Mouse (Mus musculus) midbrain, embryonic 16.5 days (tissue): ENCODE data around the gene Tdp1. TPM values are rescaled to one million over a fixed set of nuclear protein-coding genes. Genes with fewer than 3 reads are reported as not detected.

Experiments used
- ATAC-seq: fragments of 200-750 bp; cut with Nextera tagmentation; 2 replicates; pipeline ENCODE4 v1.8.0; 2017; ENCODE audit warnings: moderate TSS enrichment
- H3K27ac ChIP-seq: fragments of 300-500 bp; sonication (generic); 2 replicates; pipeline ENCODE4 v1.5.1; 2014; ENCODE audit warnings: mild to moderate bottlenecking, low read length, mixed read lengths
- H3K27me3 ChIP-seq: fragments of 300-500 bp; sonication (generic); 2 replicates; pipeline ENCODE4 v1.6.1; 2014; ENCODE audit warnings: low read depth, low read length, mixed read lengths; ENCODE audit not compliant: control insufficient read depth, insufficient read depth
- H3K36me3 ChIP-seq: fragments of 300-500 bp; sonication (generic); 2 replicates; pipeline ENCODE4 v1.6.1; 2014; ENCODE audit warnings: mild to moderate bottlenecking, low read length, moderate library complexity, mixed read lengths; ENCODE audit not compliant: control insufficient read depth, insufficient read depth
- H3K4me1 ChIP-seq: fragments of 300-500 bp; sonication (generic); 2 replicates; pipeline ENCODE4 v1.6.1; 2014; ENCODE audit warnings: mild to moderate bottlenecking, low read length, mixed read lengths; ENCODE audit not compliant: control insufficient read depth, insufficient read depth
- H3K4me2 ChIP-seq: fragments of 300-500 bp; sonication (generic); 2 replicates; pipeline ENCODE4 v1.6.1; 2014; ENCODE audit warnings: mild to moderate bottlenecking, low read length, mixed read lengths
- H3K4me3 ChIP-seq: fragments of 300-500 bp; sonication (generic); 2 replicates; pipeline ENCODE4 v1.5.1; 2014; ENCODE audit warnings: low read depth, mild to moderate bottlenecking, low read length, moderate library complexity, mixed read lengths
- H3K9ac ChIP-seq: fragments of 300-500 bp; sonication (generic); 2 replicates; pipeline ENCODE4 v1.6.1; 2014; ENCODE audit warnings: low read depth, low read length, mixed read lengths
- H3K9me3 ChIP-seq: fragments of 300-500 bp; sonication (generic); replicated peaks from 2 replicates; pipeline ENCODE4 v1.6.1; 2014; ENCODE audit warnings: mild to moderate bottlenecking, low read length, mixed read lengths; ENCODE audit not compliant: control insufficient read depth, poor library complexity, severe bottlenecking
- WGBS: fragments of 180-500 bp; shearing (Covaris S2); extraction: QIAGEN DNeasy Blood & Tissue Kit; methylation state at CpG from one replicate; pipeline ENCODE4 v1.1.7; 2014; 5-methylcytosine and 5-hydroxymethylcytosine counted together
- polyA plus RNA-seq: library from polyadenylated mRNA; unstranded; fragments of >200 nt; fragmentation: Nextera tagmentation; extraction: Ambion mirVana; gene quantifications from 2 replicates; pipeline ENCODE4 v1.2.1, GENCODE M21; 2015

Gene Tdp1
- polyA plus RNA-seq, 1 experiment from 2014 or later, result 49.6 TPM

DNA sequence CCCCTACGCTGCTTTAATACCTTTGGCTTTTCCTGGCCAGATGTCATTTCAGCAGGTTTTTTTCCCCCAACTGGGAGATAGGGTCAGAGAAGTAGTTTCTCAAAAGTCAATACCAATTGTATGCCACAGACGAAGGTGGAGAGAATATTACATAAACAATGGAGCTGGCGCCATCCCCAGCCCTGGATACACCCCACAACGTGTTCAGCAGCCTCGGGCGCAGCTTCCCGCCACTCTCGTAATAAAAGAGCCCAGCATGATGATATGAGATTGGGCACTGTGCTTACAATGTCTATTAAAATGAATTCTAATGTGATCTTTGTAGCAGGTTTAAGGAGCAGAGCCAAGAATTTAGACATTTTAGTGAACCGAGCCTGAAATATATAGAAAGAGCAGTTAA is 28.3 kb upstream of the Tdp1 start:
- H3K9me3 ChIP-seq, result no peaks in the 10 kb centered on the region
- H3K9ac ChIP-seq, result no peak overlapping the region
- H3K4me2 ChIP-seq, result no peak overlapping the region
- WGBS, result 46% methylated on average over 9 of the region's 9 CpGs
- H3K4me1 ChIP-seq, result peaks cover 14% of the 10 kb centered on the region
- H3K27ac ChIP-seq, result no peak overlapping the region
- no peaks in the 10 kb centered on the region for H3K27me3 ChIP-seq
- no peaks in the 10 kb centered on the region for H3K36me3 ChIP-seq
- no peak overlapping the region for H3K4me3 ChIP-seq
- ATAC-seq, result no peak

DNA sequence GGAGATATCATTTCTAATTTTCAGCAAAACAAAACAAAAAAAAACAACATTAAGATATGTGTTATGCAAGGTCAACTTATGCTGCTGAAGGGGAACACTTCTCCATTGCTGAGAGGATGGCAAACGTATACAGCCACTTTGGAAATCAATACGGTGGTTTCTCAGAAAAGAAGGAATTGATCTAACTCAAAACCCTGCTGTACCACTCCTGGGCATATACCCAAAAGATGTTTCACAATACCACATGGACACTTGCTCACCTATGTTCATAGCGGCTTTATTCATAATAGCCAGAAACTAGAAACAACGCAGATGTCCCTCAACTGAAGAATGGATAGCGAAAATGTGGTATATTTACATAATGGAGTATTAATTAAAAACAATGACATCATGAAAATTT is 25.7 kb upstream of the Tdp1 start:
- H3K4me3 ChIP-seq, result no peak overlapping the region
- H3K4me1 ChIP-seq, result peaks cover 11% of the 10 kb centered on the region
- H3K27me3 ChIP-seq, result no peaks in the 10 kb centered on the region
- ATAC-seq, result no peak
- H3K9ac ChIP-seq, result no peak overlapping the region
- 93% methylated on average over 5 of the region's 5 CpGs for WGBS
- no peaks in the 10 kb centered on the region for H3K9me3 ChIP-seq
- no peak overlapping the region for H3K27ac ChIP-seq
- H3K4me2 ChIP-seq, result no peak overlapping the region
- H3K36me3 ChIP-seq, result no peaks in the 10 kb centered on the region

DNA sequence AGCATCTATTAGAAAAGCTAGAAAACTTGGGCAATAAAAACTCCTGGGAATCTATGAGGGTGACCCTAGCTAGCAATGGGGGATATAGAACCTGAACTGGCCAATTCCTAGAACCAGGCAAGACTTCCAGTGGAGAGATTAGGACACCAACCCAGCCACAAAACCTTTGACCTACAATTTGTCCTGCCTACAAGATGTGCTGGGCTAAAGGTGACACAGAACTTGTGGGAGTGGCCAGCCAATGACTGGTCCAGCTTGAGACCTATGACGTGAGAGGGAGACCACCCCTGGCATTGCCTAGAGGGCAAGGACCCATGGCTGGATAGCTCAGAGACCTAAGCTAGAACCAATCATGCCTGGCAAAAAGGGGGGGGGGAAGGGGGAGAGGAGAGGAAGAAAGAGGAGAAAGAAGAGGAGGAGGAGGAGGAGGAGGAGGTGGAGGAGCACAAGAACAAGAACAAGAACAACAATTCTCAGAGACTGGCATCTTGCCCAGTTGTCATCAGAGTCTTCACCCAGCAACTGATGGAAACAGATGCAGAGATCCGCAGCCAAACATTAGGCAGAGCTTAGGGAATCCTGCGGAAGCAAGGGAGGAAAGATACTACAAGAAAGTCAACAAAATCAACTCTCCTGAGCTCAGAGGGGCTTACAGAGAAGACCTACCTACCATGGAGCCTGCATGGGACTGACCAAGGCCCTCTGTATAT is 24.8 kb upstream of the Tdp1 start:
- no peak overlapping the region for H3K27ac ChIP-seq
- H3K4me1 ChIP-seq, result peaks cover 7% of the 10 kb centered on the region
- H3K4me3 ChIP-seq, result no peak overlapping the region
- H3K4me2 ChIP-seq, result no peak overlapping the region
- no peaks in the 10 kb centered on the region for H3K36me3 ChIP-seq
- H3K9ac ChIP-seq, result no peak overlapping the region
- H3K9me3 ChIP-seq, result no peaks in the 10 kb centered on the region
- H3K27me3 ChIP-seq, result no peaks in the 10 kb centered on the region
- WGBS, result 81% methylated on average over 3 of the region's 3 CpGs
- ATAC-seq, result no peak

DNA sequence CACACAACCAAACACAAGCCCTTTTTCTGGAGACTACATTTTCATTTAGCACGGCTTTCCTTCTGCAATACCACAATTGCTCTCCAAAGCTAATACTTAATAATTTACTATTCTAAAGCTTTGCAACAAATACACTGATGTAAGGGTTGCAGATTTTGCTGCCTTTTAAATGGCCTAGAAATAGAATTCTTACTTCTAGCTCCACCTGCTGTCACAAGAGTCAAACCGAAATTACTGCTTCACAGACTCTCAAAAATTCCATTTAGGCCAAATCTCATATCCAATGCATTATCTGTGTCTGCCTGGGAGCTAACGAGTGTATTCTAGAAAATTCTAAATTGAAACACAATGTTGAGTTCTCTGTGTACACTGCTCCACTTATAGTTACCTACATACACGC is 23.3 kb upstream of the Tdp1 start:
- H3K27me3 ChIP-seq, result no peaks in the 10 kb centered on the region
- H3K4me3 ChIP-seq, result no peak overlapping the region
- H3K27ac ChIP-seq, result no peak overlapping the region
- H3K9ac ChIP-seq, result no peak overlapping the region
- 69% methylated on average over 4 of the region's 4 CpGs for WGBS
- ATAC-seq, result 0 out of 2 replicates have a peak, but pooled peaks have one; percentile 36
- H3K9me3 ChIP-seq, result no peaks in the 10 kb centered on the region
- no peaks in the 10 kb centered on the region for H3K36me3 ChIP-seq
- H3K4me1 ChIP-seq, result peaks cover 4% of the 10 kb centered on the region
- no peak overlapping the region for H3K4me2 ChIP-seq

DNA sequence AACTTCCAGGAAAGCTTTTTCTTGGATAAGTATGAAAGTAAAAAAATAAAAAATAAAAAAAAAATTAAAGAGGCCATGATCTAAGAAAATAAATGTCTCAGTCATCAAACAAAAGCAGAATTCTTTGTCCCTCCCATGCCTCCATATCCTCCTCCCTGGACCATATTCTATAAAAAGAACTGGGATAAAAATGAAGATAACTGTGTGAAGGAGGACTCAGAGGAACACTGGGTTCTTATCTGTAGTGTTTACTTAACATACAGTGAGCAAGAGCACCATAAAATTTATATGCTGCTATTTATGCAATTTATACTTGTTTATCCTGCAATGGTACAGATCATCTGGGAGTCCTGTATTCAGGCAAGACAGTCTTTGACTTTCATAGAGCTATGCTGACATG is 19.7 kb upstream of the Tdp1 start:
- no peak overlapping the region for H3K27ac ChIP-seq
- peaks cover 4% of the 10 kb centered on the region for H3K4me1 ChIP-seq
- H3K4me3 ChIP-seq, result no peak overlapping the region
- no peak for ATAC-seq
- no peak overlapping the region for H3K4me2 ChIP-seq
- no peaks in the 10 kb centered on the region for H3K27me3 ChIP-seq
- H3K9me3 ChIP-seq, result no peaks in the 10 kb centered on the region
- no peaks in the 10 kb centered on the region for H3K36me3 ChIP-seq
- no peak overlapping the region for H3K9ac ChIP-seq

DNA sequence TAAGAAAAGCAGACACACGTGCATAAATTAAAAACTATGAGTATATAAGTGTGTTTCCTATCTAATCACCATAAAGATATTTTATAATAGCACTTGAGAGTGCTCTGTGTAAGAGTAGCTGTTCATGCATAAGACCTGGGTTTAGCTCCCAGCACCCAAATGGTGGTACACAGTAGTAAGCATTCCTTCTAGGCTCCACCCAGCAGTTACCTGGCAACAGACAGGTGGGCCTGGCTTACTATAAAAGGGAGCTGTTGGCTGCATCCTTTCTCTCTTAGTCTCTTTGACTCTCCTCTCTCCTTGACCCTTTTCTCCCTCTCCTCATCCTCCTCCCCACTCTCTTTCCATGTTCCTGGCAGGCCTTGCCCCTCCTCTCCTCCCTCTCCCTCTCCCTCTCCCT is 15.5 kb upstream of the Tdp1 start:
- 0 out of 2 replicates have a peak, but pooled peaks cover 2% of the 10 kb centered on the region for H3K4me1 ChIP-seq
- no peaks in the 10 kb centered on the region for H3K9me3 ChIP-seq
- no peak overlapping the region for H3K9ac ChIP-seq
- H3K27me3 ChIP-seq, result no peaks in the 10 kb centered on the region
- no peaks in the 10 kb centered on the region for H3K36me3 ChIP-seq
- WGBS, result 82% methylated on average over 1 of the region's 1 CpGs
- no peak overlapping the region for H3K4me3 ChIP-seq
- no peak overlapping the region for H3K4me2 ChIP-seq
- H3K27ac ChIP-seq, result no peak overlapping the region
- no peak for ATAC-seq

DNA sequence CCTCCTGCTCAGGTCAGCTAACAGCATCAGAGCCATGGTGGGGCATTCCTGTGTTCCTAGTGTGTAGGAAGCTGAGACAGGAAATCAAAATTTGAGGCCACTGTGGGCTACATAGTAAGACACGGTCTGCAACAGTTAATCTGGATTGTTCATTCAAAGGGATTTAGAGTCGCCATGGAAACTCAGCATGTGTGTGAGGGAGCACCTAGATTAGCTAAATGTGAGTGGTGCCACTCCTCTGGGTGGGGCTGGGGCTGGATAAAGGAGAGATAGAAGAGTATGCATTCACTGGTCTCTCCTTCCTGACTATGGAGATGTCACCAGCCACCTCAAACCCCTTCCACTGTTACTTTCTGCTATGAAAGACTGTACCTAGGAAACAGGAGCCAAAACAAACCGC is 10.9 kb upstream of the Tdp1 start:
- no peak for ATAC-seq
- H3K9me3 ChIP-seq, result no peaks in the 10 kb centered on the region
- H3K9ac ChIP-seq, result no peak overlapping the region
- 0 out of 2 replicates have a peak, but pooled peaks cover 2% of the 10 kb centered on the region for H3K4me1 ChIP-seq
- no peaks in the 10 kb centered on the region for H3K36me3 ChIP-seq
- no peak overlapping the region for H3K27ac ChIP-seq
- H3K27me3 ChIP-seq, result no peaks in the 10 kb centered on the region
- no peak overlapping the region for H3K4me2 ChIP-seq
- 38% methylated on average over 3 of the region's 3 CpGs for WGBS
- no peak overlapping the region for H3K4me3 ChIP-seq

DNA sequence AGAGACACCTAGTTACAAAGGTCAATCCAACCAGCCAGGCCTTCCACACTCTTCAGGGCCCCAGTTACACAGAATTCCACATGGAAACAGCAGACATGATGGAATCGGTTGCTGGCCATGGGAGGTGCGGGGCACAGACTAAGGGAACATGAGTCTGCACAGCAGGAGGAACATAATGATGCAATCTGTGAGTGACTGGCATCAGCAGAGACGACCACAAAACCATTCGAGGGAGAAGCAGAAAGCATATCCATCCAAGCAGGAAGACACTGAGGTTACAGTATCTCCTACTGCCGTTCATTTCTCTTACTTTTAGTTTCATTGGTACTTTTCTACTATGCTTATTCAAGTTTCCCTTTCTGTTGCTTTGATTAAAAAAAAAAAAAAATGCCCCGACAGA is 9.7 kb upstream of the Tdp1 start:
- no peak for ATAC-seq
- WGBS, result 81% methylated on average over 6 of the region's 6 CpGs
- H3K27ac ChIP-seq, result no peak overlapping the region

DNA sequence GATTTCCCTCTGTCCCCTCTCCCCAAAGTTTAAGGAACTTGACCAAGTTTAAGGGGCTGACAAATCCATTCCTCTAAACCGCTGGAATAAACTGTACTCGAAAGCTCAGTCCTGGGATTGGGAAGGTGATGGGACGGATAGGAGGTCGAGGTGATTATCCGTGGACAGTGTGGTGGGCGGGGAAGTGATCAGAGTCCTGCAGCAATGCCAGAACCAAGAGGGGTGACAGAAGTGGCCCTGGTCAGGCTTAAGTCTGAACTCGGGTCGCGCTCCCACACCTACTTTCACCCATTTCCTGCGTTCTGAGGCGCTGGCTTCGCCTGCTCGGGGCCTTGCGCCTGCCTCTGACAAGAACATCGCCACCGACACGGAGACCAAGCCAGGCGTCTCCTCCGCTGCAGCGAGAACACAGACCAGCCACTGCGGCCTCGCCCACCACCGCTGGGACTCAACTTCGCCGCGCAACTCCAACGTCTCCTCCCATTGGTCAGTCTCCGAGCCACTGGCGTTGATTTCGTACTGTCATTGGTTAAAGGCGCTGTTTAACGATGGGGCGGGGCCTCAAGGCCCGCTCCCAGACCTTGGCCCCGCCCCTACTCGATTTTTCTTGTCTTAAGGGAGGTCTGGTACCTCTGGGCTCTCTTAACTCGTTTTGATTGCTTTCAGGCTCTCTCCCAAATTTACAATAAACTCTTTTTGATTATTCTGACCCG is 1.2 kb upstream of the Tdp1 start:
- H3K9me3 ChIP-seq, result no peaks in the 10 kb centered on the region
- peak; percentile 93 for ATAC-seq
- H3K9ac ChIP-seq, result peak overlapping the region; percentile 27; the same call in 1 of the 2 replicates
- H3K36me3 ChIP-seq, result no peaks in the 10 kb centered on the region
- peak overlapping the region; percentile 89 for H3K4me3 ChIP-seq
- H3K4me2 ChIP-seq, result peak overlapping the region; percentile 84
- H3K27ac ChIP-seq, result peak overlapping the region; percentile 78
- no peaks in the 10 kb centered on the region for H3K27me3 ChIP-seq
- H3K4me1 ChIP-seq, result peaks cover 20% of the 10 kb centered on the region
- WGBS, result under 1% methylated on average over 38 of the region's 38 CpGs

More for the DNA sequence above, 9.7 kb upstream of the Tdp1 start:
- H3K36me3 ChIP-seq, result no peaks in the 10 kb centered on the region
- H3K9me3 ChIP-seq, result no peaks in the 10 kb centered on the region
- no peak overlapping the region for H3K4me3 ChIP-seq
- H3K27me3 ChIP-seq, result no peaks in the 10 kb centered on the region
- no peak overlapping the region for H3K9ac ChIP-seq
- H3K4me2 ChIP-seq, result no peak overlapping the region
- H3K4me1 ChIP-seq, result 0 out of 2 replicates have a peak, but pooled peaks cover 2% of the 10 kb centered on the region
